Mouse (Mus musculus): ENCODE measurements around the gene Art1. TPM values are rescaled to one million over a fixed set of nuclear protein-coding genes. Genes with fewer than 3 reads are reported as not detected.

Art1 gene
- polyA plus RNA-seq, 1 experiment, result 0.13 TPM

DNA sequence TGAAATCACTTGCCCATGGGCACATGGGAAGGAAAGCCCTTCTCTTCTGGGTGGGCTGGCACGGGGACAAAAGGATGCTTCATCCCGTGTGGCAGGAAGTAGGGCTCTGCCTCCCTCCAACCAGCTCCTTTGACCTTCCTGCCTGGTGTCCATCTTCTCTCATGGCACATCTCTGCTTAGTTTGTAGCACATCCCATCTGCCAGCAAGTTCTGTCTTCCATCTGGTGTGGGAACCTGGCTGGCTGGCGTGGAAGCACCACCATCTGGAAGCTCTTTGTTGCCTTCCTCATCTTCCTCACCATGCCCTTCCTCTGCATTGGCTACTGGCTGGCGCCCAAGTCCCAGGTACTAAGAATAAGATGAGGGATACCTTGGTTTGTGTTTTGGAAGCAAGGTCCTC, 14.2 kb upstream of the Art1 start:
- Histone ChIP-seq H3K36me3 (ENCODE audit: control insufficient read depth, insufficient read depth, low read length) (peaks cover 3% of the 10 kb centered on the region; the same call in 1 of the 2 replicates), H3K4me1 (ENCODE audit: control insufficient read depth, insufficient read depth, insufficient read length) (no peaks in the 10 kb centered on the region), H3K27me3 (ENCODE audit: control insufficient read depth, insufficient read depth, low read length) (no peaks in the 10 kb centered on the region), H3K4me3 (ENCODE audit: extremely low read depth, insufficient read depth, insufficient read length) (no peak overlapping the region), H3K27ac (ENCODE audit: insufficient read depth, low read length) (no peak overlapping the region)
- no peak for TF ChIP-seq POLR2A (IDR thresholded peaks at IDR 0.05; ENCODE audit: low read depth, low read length)
- no peak for DNase-seq (ENCODE audit: low read depth in 1 of 2, low spot score in 2 of 2)
- WGBS, result 84% methylated on average over 4 of the region's 4 CpGs

DNA sequence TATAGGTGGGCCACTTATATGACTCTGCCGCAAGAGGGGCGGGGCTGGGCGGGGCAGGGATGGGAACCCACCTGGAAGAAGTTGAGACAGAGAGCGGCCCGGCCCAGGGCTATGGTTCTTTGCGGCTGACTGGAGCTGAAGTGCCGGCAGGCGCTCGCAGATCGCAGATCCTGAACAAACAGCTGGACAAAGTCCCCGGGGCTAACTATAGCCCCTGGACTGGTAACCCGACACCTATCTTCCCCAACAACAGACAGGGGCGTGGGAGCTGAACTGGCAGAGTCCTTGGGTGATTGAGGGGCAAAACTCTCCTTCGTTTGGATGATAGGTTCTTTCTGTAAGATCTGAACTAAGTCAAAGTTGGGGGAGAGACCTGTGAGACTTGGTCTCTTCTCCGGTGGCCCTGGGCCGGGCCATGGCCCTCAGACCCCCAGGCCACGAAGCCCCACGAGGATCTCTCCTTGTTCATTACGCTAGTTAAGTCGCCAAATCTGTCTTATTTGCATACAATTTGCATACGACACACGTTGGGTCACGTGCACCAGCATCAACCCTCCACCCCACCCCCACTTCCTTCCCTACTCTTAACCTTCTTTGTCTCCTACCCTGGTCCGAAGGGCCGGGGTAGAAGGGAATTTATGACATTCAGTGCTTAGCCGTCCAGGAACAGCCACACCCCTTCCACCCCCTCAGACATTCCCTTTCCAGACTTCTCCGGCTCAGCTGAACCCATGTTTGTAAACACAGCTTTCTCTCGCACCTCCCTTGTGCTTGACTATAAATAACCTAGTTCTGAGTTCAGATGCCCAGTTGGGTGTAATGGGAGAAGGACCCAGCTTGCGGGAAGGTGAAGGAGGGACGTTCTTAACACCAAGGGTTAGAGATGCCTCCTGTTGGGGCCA, 1.5 kb upstream of the Art1 start:
- peak overlapping the region; percentile 50 for H3K4me3 ChIP-seq (ENCODE audit: extremely low read depth, insufficient read depth, insufficient read length)
- H3K4me1 ChIP-seq (ENCODE audit: control insufficient read depth, insufficient read depth, insufficient read length), result peaks cover 8% of the 10 kb centered on the region; the same call in 1 of the 2 replicates
- DNase-seq (ENCODE audit: low read depth in 1 of 2, low spot score in 2 of 2), result peak; percentile 16 to 65
- TF ChIP-seq CTCF (IDR thresholded peaks at IDR 0.05; ENCODE audit: extremely low read depth, insufficient read depth, insufficient read length, insufficient replicate concordance) (no peak), POLR2A (IDR thresholded peaks at IDR 0.05; ENCODE audit: low read depth, low read length) (no peak)
- H3K27me3 ChIP-seq (ENCODE audit: control insufficient read depth, insufficient read depth, low read length), result no peaks in the 10 kb centered on the region
- WGBS, result 14% methylated on average over 30 of the region's 30 CpGs
- no peaks in the 10 kb centered on the region for H3K36me3 ChIP-seq (ENCODE audit: control insufficient read depth, insufficient read depth, low read length)
- H3K27ac ChIP-seq (ENCODE audit: insufficient read depth, low read length), result no peak overlapping the region

DNA sequence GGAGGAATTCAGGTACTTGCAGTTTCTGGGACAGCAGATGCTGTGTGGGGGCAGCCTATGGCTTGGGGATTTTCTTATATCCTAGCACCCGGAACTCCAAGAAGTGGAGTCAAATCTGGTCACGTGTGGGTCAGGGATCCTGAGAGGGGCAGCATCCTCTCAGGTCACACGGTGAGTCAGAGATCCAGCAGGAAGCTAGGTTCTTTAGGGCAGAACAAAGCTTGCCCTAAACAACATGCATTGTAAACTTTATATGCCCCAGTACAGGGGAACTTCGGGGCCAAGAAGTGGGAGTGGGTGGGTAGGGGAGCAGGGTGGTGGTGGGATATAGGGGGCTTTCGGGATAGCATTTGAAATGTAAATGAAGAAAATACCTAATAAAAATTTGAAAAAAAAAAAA, 675 bp upstream of the Art1 start:
- WGBS, result 84% methylated on average over 5 of the region's 5 CpGs
- no peaks in the 10 kb centered on the region for H3K27me3 ChIP-seq (ENCODE audit: control insufficient read depth, insufficient read depth, low read length)

DNA sequence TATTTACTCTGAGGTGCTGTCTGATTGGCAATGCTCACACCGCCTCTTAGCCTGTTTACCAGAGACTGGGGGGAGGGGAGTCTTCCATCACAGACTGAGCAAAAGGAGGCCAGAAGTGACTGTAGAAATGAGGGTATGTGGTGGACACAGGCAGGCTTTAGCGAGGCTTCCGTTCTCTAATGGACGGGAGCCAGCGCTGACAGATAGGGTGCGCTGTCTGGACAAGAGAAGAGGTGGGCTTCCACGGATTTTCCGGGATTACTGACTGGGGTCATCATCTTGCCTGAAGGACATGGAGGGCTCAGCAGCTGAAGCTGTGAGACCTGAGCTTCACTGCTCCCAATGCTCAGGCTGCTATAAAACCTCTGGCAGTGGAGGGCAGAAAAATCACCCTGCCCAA, 698 bp downstream of the Art1 start:
- peaks cover 13% of the 10 kb centered on the region for H3K4me1 ChIP-seq (ENCODE audit: control insufficient read depth, insufficient read depth, insufficient read length)
- TF ChIP-seq CTCF (IDR thresholded peaks at IDR 0.05; ENCODE audit: extremely low read depth, insufficient read depth, insufficient read length, insufficient replicate concordance) (no peak), POLR2A (IDR thresholded peaks at IDR 0.05; ENCODE audit: low read depth, low read length) (no peak)
- H3K27me3 ChIP-seq (ENCODE audit: control insufficient read depth, insufficient read depth, low read length), result no peaks in the 10 kb centered on the region
- H3K4me3 ChIP-seq (ENCODE audit: extremely low read depth, insufficient read depth, insufficient read length), result no peak overlapping the region
- 88% methylated on average over 8 of the region's 8 CpGs for WGBS
- H3K27ac ChIP-seq (ENCODE audit: insufficient read depth, low read length), result no peak overlapping the region
- DNase-seq (ENCODE audit: low read depth in 1 of 2, low spot score in 2 of 2), result no peak
- H3K36me3 ChIP-seq (ENCODE audit: control insufficient read depth, insufficient read depth, low read length), result no peaks in the 10 kb centered on the region

More for the DNA sequence above, 675 bp upstream of the Art1 start:
- no peak for TF ChIP-seq POLR2A (IDR thresholded peaks at IDR 0.05; ENCODE audit: low read depth, low read length)
- no peak for TF ChIP-seq CTCF (IDR thresholded peaks at IDR 0.05; ENCODE audit: extremely low read depth, insufficient read depth, insufficient read length, insufficient replicate concordance)
- H3K36me3 ChIP-seq (ENCODE audit: control insufficient read depth, insufficient read depth, low read length), result no peaks in the 10 kb centered on the region
- H3K4me3 ChIP-seq (ENCODE audit: extremely low read depth, insufficient read depth, insufficient read length), result no peak overlapping the region
- H3K27ac ChIP-seq (ENCODE audit: insufficient read depth, low read length), result no peak overlapping the region
- no peak for DNase-seq (ENCODE audit: low read depth in 1 of 2, low spot score in 2 of 2)
- H3K4me1 ChIP-seq (ENCODE audit: control insufficient read depth, insufficient read depth, insufficient read length), result peaks cover 8% of the 10 kb centered on the region; the same call in 1 of the 2 replicates

DNA sequence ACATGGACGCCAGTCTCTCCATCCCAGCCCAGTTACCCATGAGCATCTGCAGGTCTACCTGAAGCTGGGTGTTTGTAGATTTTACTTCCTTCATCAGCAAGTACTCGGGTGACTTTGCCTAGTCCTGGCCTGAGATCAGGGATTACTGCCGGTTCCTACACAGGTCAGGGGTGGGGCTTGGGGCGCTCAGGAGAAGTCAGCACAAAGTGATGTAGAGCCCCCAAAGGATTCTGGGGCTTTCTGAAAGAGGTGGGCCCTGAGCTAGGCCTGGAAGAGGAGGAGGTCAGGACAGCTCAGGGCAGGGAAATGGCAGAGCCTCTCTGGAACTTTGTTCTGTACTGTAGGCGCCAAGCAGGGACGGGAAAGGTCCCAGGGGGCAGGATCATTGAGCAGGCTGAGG, 1.2 kb downstream of the Art1 start:
- Histone ChIP-seq H3K27ac (ENCODE audit: insufficient read depth, low read length) (no peak overlapping the region), H3K4me3 (ENCODE audit: extremely low read depth, insufficient read depth, insufficient read length) (no peak overlapping the region), H3K27me3 (ENCODE audit: control insufficient read depth, insufficient read depth, low read length) (no peaks in the 10 kb centered on the region), H3K36me3 (ENCODE audit: control insufficient read depth, insufficient read depth, low read length) (no peaks in the 10 kb centered on the region), H3K4me1 (ENCODE audit: control insufficient read depth, insufficient read depth, insufficient read length) (peaks cover 13% of the 10 kb centered on the region)
- TF ChIP-seq POLR2A (IDR thresholded peaks at IDR 0.05; ENCODE audit: low read depth, low read length) (no peak), CTCF (IDR thresholded peaks at IDR 0.05; ENCODE audit: extremely low read depth, insufficient read depth, insufficient read length, insufficient replicate concordance) (no peak)
- 78% methylated on average over 6 of the region's 6 CpGs for WGBS
- no peak for DNase-seq (ENCODE audit: low read depth in 1 of 2, low spot score in 2 of 2)

DNA sequence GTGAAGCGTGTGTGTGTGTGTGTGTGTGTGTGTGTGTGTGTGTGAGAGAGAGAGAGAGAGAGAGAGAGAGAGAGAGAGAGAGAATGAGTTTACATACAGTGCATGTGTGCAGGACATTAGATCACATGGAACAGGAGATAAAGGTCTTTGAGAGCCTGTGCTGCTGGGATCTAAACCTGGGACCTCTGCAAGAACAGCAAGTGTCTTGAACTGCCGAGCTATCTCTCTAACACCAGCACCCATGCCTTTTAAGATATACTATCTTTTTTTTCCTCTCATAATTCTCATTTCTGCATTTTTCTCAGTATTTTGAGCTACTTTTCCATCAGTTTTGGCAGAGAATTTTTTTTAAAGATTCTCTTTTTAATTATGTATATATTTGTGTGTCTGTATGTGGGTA, 2.0 kb downstream of the Art1 start:
- no peak for DNase-seq (ENCODE audit: low read depth in 1 of 2, low spot score in 2 of 2)
- TF ChIP-seq POLR2A (IDR thresholded peaks at IDR 0.05; ENCODE audit: low read depth, low read length) (no peak), CTCF (IDR thresholded peaks at IDR 0.05; ENCODE audit: extremely low read depth, insufficient read depth, insufficient read length, insufficient replicate concordance) (no peak)
- Histone ChIP-seq H3K36me3 (ENCODE audit: control insufficient read depth, insufficient read depth, low read length) (no peaks in the 10 kb centered on the region), H3K4me3 (ENCODE audit: extremely low read depth, insufficient read depth, insufficient read length) (no peak overlapping the region), H3K27me3 (ENCODE audit: control insufficient read depth, insufficient read depth, low read length) (no peaks in the 10 kb centered on the region), H3K27ac (ENCODE audit: insufficient read depth, low read length) (no peak overlapping the region), H3K4me1 (ENCODE audit: control insufficient read depth, insufficient read depth, insufficient read length) (peaks cover 13% of the 10 kb centered on the region)
- WGBS, result 80% methylated on average over 2 of the region's 2 CpGs

DNA sequence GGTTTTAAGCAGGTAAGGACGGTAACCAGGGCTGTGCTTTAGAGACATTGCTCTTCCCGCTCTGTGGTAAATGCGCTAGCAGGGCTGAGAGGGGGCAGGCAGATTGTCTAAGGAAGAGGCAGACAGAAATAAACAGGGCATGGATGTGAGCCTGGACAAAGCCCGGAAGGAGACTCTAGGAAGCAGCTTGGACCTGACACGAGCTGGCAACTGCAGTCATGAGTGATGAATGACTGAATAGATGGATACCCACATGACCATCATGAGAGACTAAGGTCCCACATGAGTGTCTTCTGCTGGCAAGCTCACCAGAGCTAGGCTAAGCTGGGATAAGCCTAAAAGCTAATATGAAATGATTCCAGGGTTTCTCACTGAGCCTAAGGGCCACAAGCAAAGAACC, 2.6 kb downstream of the Art1 start:
- Histone ChIP-seq H3K27ac (ENCODE audit: insufficient read depth, low read length) (no peak overlapping the region), H3K27me3 (ENCODE audit: control insufficient read depth, insufficient read depth, low read length) (no peaks in the 10 kb centered on the region), H3K4me1 (ENCODE audit: control insufficient read depth, insufficient read depth, insufficient read length) (peaks cover 13% of the 10 kb centered on the region), H3K4me3 (ENCODE audit: extremely low read depth, insufficient read depth, insufficient read length) (no peak overlapping the region), H3K36me3 (ENCODE audit: control insufficient read depth, insufficient read depth, low read length) (no peaks in the 10 kb centered on the region)
- whole genome bisulfite sequencing, result 78% methylated on average over 5 of the region's 5 CpGs
- DNase-seq (ENCODE audit: low read depth in 1 of 2, low spot score in 2 of 2), result no peak
- TF ChIP-seq CTCF (IDR thresholded peaks at IDR 0.05; ENCODE audit: extremely low read depth, insufficient read depth, insufficient read length, insufficient replicate concordance) (no peak), POLR2A (IDR thresholded peaks at IDR 0.05; ENCODE audit: low read depth, low read length) (no peak)
